Mouse (Mus musculus) embryonic facial prominence, embryonic 15.5 days (tissue): ENCODE data around the gene Cphx1. TPM values are rescaled to one million over a fixed set of nuclear protein-coding genes. Genes with fewer than 3 reads are reported as not detected.
"Not testable (repeated sequence)": the region's sequence is repeated elsewhere in the genome, so short reads cannot be mapped to it uniquely, and the experiment has no call there.

Experiments used
- ATAC-seq: fragments of 200-750 bp; cut with Nextera tagmentation; 2 replicates; pipeline ENCODE4 v1.8.0; 2017; ENCODE audit warnings: low read depth, moderate TSS enrichment; ENCODE audit not compliant: insufficient number of reproducible peaks, low FRiP score, low TSS enrichment
- H3K27ac ChIP-seq: fragments of 300-500 bp; sonication (generic); replicated peaks from 2 replicates; pipeline ENCODE4 v1.5.1; 2015; ENCODE audit warnings: mild to moderate bottlenecking, inconsistent platforms
- H3K27me3 ChIP-seq: fragments of 300-500 bp; sonication (generic); 2 replicates; pipeline ENCODE4 v1.6.1; 2015; ENCODE audit warnings: inconsistent platforms
- H3K36me3 ChIP-seq: fragments of 300-500 bp; sonication (generic); 2 replicates; pipeline ENCODE4 v1.6.1; 2015; ENCODE audit warnings: mild to moderate bottlenecking, inconsistent platforms
- H3K4me1 ChIP-seq: fragments of 300-500 bp; sonication (generic); 2 replicates; pipeline ENCODE4 v1.6.1; 2015; ENCODE audit warnings: inconsistent platforms
- H3K4me2 ChIP-seq: fragments of 300-500 bp; sonication (generic); replicated peaks from 2 replicates; pipeline ENCODE4 v1.6.1; 2015; ENCODE audit warnings: mild to moderate bottlenecking, inconsistent platforms
- H3K4me3 ChIP-seq: fragments of 300-500 bp; sonication (generic); replicated peaks from 2 replicates; pipeline ENCODE4 v1.5.1; 2015; ENCODE audit warnings: mild to moderate bottlenecking, inconsistent platforms
- H3K9ac ChIP-seq: fragments of 300-500 bp; sonication (generic); 2 replicates; pipeline ENCODE4 v1.6.1; 2015; ENCODE audit warnings: inconsistent platforms
- H3K9me3 ChIP-seq: fragments of 300-500 bp; sonication (generic); replicated peaks from 2 replicates; pipeline ENCODE4 v1.6.1; 2016; ENCODE audit warnings: inconsistent platforms
- WGBS: fragments of 180-500 bp; shearing (Covaris S2); methylation state at CpG from one replicate; pipeline ENCODE4 v1.1.7; 2015; 5-methylcytosine and 5-hydroxymethylcytosine counted together
- polyA plus RNA-seq: library from polyadenylated mRNA; unstranded; fragments of >200 nt; fragmentation: Nextera tagmentation; extraction: Ambion mirVana; gene quantifications from 2 replicates; pipeline ENCODE4 v1.2.1, GENCODE M21; 2015

Cphx1 gene
- polyA plus RNA-seq, 1 experiment from 2014 or later, result 0.09 TPM

- not testable (repeated sequence) for H3K9me3 ChIP-seq, H3K27me3 ChIP-seq, H3K4me1 ChIP-seq, H3K4me3 ChIP-seq, H3K36me3 ChIP-seq, H3K9ac ChIP-seq, ATAC-seq, H3K27ac ChIP-seq, H3K4me2 ChIP-seq
- no CpG with 5 or more reads among the region's 3 CpGs for WGBS
Observed at GRCm38 (mm10) chr14:25957861-25958260, 19.8 kb downstream of the Cphx1 start.

- not testable (repeated sequence) for H3K9ac ChIP-seq, H3K36me3 ChIP-seq, H3K4me1 ChIP-seq, H3K9me3 ChIP-seq, H3K27me3 ChIP-seq
- H3K4me2 ChIP-seq, result peak within 1 kb of the TSS; percentile 36; the same call in 1 of the 2 replicates
- peak within 1 kb of the TSS; percentile 28 for H3K4me3 ChIP-seq
- no CpG with 5 or more reads among the region's 25 CpGs for WGBS
- peak within 1 kb of the TSS; percentile 83 for H3K27ac ChIP-seq
- ATAC-seq, result peak; percentile 79
Observed at GRCm38 (mm10) chr14:25978371-25979241, 40.5 kb downstream of the Cphx1 start, which contains the start of gene Duxbl1. Gene Duxbl1, plus strand, starts transcription at chr14:25978577.

GRCm38 (mm10) chr14:25979242-25979941 lies 41.3 kb downstream of the Cphx1 start:
- ATAC-seq, H3K4me1 ChIP-seq, H3K9ac ChIP-seq, H3K36me3 ChIP-seq, H3K9me3 ChIP-seq, H3K27me3 ChIP-seq: not testable (repeated sequence)
- peak overlapping the region; percentile 83 for H3K27ac ChIP-seq
- H3K4me2 ChIP-seq, result peak overlapping the region; percentile 36; the same call in 1 of the 2 replicates
- peak overlapping the region; percentile 28 for H3K4me3 ChIP-seq
- 2% methylated on average over 8 of the region's 13 CpGs for WGBS

- not testable (repeated sequence) for H3K4me3 ChIP-seq, H3K27me3 ChIP-seq, H3K4me1 ChIP-seq, H3K27ac ChIP-seq, H3K9ac ChIP-seq, H3K36me3 ChIP-seq, ATAC-seq, H3K9me3 ChIP-seq, H3K4me2 ChIP-seq
- WGBS, result 61% methylated on average over 5 of the region's 9 CpGs
Observed at GRCm38 (mm10) chr14:25981880-25982279, 43.8 kb downstream of the Cphx1 start.

Other genes starting within 250 kb of the Cphx1 start
- 25.3 and 30.6 TPM in 2 replicates for gene Ppif, start 244.2 kb upstream of the Cphx1 start, polyA plus RNA-seq
- gene Zcchc24, start 169.3 kb upstream of the Cphx1 start, polyA plus RNA-seq, result 34.0 and 35.2 TPM in 2 replicates
- gene Anxa11, start 96.1 kb upstream of the Cphx1 start, polyA plus RNA-seq, result 29.4 and 29.6 TPM in 2 replicates
- gene Plac9a, start 35.2 kb upstream of the Cphx1 start, polyA plus RNA-seq, result 0.47 and 1.1 TPM in 2 replicates
- 2.2 and 3.7 TPM in 2 replicates for gene Tmem254a, start 10.6 kb upstream of the Cphx1 start, polyA plus RNA-seq
- gene Duxbl1, start 40.3 kb downstream of the Cphx1 start, polyA plus RNA-seq, result 1.00 and 2.8 TPM in 2 replicates
- 24.1 and 28.7 TPM in 2 replicates for gene Gm9780, start 104.4 kb downstream of the Cphx1 start, polyA plus RNA-seq
- 48.2 and 49.6 TPM in 2 replicates for gene Tmem254c, start 129.1 kb downstream of the Cphx1 start, polyA plus RNA-seq
- not detected in 2 replicates for gene Cphx2, start 143.2 kb downstream of the Cphx1 start, polyA plus RNA-seq
- gene Cphx3, start 144.0 kb downstream of the Cphx1 start, polyA plus RNA-seq, result not detected in 2 replicates
- gene Duxbl2, start 180.0 kb downstream of the Cphx1 start, polyA plus RNA-seq, result 0.84 and 2.0 TPM in 2 replicates
- 17.8 and 19.9 TPM in 2 replicates for gene Plac9b, start 244.2 kb downstream of the Cphx1 start, polyA plus RNA-seq